Mouse (Mus musculus): ENCODE measurements around the gene Rassf6. TPM values are rescaled to one million over a fixed set of nuclear protein-coding genes. Genes with fewer than 3 reads are reported as not detected.

Rassf6 gene
- total RNA-seq, 2 experiments from 2014 or later, result 1.5 to 2.8 TPM

DNA sequence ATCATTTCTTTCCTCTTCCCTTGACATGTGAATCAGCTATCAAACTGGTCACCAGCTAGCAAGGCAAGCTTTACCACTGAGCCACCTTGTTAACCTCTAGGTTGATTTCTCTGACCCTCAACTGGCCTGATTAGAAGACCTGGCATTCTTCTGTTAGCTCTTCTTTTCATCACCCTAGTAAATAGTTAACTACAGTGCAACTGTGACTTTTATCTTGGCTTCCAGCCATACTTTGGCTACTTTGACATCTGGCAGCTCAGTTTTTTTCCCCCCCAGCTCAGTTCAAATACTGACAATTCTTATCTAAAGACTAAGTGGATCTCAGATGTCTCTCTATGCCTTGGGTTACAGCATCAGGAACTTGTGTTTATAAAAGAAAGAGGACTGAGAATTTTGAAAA is 72.1 kb downstream of the Rassf6 start:
- DNase-seq, result no peak

DNA sequence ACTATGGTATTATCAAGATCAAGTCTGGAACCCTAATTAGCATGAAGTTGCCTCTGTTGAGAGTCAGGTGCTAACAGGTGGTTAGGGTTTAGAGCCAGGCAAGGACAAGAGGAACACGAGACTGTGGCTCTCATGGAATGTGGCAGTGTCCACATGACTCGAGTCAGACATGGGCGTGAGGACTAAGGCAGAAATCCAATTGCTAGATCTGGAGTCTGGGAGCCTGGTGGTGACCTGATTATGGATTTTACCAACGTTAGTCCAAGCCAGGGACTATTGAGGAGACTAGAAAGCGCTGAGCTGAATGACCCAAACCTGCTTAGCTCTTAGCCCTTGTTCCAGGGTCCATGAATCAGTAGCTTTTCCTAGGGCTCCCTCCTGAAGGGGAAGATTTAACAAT is 72.7 kb downstream of the Rassf6 start:
- no peak for DNase-seq

DNA sequence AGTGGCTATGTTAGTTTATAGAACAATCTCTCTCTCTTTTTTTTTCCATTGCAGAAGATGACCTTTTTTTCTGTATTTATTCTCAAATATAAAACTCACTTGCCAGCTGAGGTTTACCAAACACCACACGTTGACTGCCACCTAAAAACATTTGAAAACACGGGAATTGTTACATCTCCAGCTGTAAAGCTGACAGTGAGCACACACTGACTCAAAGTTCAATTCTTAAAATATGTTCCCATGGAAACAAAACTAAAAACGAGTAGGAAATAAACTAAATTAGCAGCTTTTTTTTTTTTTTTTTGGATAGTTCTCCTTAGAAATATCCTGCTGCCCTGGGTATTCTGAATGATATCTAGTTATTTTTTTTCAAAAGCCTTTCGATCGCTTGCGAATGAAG is 75.3 kb downstream of the Rassf6 start:
- DNase-seq, result no peak

DNA sequence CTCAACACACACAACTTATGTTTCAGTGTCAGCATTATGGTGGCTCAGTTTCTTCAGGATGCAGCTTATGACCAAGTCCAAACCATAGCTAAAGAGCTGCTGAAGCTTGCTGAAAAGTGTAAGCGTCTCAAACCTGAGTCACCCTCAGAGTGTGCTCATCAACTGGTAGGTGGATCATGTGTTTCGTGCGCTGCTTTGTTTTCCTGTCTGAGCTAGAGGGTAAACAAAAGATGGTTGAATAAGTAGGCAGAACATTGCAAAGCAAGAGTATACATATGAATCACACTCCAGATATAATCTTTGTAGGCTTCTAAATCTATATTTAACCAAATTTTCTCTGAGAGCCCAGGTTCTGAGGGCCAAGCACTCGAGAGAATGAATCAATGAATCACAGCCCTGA is 76.3 kb downstream of the Rassf6 start:
- DNase-seq, result no peak

DNA sequence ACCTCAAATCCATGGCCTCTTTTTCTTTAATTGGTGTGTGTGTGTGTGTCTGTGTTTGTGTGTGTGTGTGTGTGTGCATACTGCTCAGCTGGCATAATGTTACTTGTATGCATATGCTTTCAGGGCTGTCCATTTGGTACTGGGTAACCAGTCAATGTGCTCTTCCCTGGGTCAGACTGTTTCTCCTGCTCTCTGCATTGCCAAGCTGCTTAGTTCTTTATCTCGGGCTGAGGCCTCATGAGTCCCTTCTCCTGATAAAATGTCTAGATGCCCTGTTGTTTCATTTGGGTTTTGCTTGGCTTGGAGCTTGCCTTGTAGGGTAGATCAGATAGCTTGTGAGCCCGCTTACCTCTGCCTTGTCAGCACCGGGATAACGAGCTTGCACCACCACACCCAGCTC is 77.6 kb downstream of the Rassf6 start:
- DNase-seq, result no peak

DNA sequence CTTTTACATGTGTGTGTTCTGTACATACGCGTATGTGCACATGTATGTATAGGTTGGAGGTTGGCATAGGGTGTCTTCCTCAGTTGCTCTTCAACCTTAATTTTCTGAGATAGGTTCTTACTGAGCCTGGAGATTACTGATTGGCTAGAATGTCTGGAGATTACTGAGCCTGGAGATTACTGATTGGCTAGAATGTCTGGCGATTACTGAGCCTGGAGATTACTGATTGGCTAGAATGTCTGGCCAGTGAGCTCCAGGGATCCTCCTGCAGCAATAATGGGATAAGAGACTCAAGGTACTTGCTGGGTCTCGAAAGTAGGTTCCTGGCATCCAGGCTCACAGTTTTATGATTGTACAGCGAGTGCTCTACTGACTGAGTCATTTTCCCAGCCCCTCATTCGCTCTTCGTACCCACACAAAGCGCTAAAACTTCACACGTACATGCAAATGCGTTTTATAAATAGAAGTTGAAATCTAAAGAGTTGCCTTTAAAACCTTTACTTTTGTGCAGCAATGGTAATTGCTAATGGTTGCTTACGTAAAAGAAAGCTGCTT is 78.7 kb downstream of the Rassf6 start:
- DNase-seq, result no peak

DNA sequence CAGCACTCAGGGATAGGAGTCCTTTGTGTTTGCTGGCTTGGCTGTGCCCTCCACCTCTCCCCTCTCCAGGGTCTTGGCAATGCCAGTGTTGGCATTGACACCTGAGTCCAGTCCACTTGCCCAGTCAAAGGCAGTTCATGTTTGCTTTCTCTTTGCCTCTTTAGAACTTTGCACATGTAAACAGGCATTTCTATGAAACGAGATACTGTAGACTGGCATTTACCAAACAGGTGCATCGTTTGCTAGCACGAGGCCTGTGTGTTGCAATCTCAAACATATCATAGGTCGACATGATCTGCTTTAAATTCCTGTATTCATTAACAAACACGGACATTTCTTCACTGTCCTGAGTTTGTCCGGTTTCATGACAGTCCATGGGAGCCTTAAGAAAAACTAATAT is 79.7 kb downstream of the Rassf6 start, which contains the start of gene 5830473C10Rik:
5830473C10Rik (plus strand) TSS at position 365 of the 400 bp plus-strand sequence.
- no peak for DNase-seq

DNA sequence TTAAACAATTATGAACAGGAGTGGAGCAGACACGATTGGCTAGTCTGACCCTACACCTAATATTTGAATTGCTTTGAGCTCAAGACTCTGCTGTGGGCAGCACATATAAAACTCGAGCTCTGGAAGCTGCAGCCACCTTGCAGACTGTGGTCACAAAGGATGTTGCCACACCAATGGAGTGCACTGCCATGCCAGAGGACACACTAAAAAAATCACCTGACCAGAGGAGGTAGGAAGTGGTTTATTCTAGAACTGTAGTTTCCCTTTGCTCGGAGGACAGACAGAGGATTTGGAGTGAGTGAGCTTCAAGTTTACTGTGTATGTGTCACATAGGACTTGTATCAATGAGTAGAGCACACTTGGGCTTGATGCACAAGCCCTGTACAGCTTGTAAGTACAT is 84.4 kb downstream of the Rassf6 start:
- DNase-seq, result no peak

Other genes with a start within 250 kb of the Rassf6 start
- 10 to 100 TPM in 1 of 2 experiments, 1 to 10 TPM in 1; 4.4 to 24.0 TPM for gene Alb, start 179.8 kb downstream of the Rassf6 start, total RNA-seq (2021)
- not detected for gene Afp, start 149.9 kb downstream of the Rassf6 start, total RNA-seq (2021)
- under 1 TPM in 1 of 2 experiments, not detected in 1; 0.40 TPM for gene Afm, start 121.7 kb downstream of the Rassf6 start, total RNA-seq (2021)
- gene 5830473C10Rik, start 79.5 kb downstream of the Rassf6 start, total RNA-seq (2021), result not detected
- gene Cxcl5, start 118.7 kb upstream of the Rassf6 start, total RNA-seq (2021), result not detected
- 1 to 10 TPM; 1.5 to 2.7 TPM for gene Ppbp, start 127.9 kb upstream of the Rassf6 start, total RNA-seq (2021)
- 10 to 100 TPM; 13.5 to 20.6 TPM for gene Pf4, start 131.8 kb upstream of the Rassf6 start, total RNA-seq (2021)
- not detected for gene Cxcl3, start 145.4 kb upstream of the Rassf6 start, total RNA-seq (2021)
- gene Cxcl15, start 153.9 kb upstream of the Rassf6 start, total RNA-seq (2021), result not detected